Mouse (Mus musculus): ENCODE data around the gene Gm10309. TPM values are rescaled to one million over a fixed set of nuclear protein-coding genes. Genes with fewer than 3 reads are reported as not detected.

The Gm10309 gene
- total and polyA plus RNA-seq, 2 experiments from 2014 or later = 0.12 TPM; not detected in 1

DNA sequence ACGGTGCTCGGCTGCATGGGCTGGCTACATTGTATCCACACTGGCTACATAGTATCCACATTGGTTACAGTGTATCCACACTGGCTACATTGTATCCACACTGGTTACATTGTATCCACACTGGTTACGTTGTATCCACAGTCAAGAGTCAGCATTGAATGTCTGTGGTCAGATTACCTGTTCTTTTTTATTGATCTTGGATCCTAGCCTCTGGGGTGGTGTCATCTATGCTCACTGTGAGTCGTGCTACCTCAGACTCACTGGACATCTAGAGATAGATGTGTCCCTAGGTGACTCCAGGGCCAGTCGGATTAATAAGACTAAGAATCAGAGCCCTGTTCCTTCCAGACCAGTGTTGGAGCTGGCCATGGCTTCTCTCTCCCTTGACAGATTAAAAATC, 34.9 kb downstream of the Gm10309 start:
- H3K4me1 ChIP-seq (ENCODE audit: control insufficient read depth, insufficient read depth) = peaks cover 27% of the 10 kb centered on the region

DNA sequence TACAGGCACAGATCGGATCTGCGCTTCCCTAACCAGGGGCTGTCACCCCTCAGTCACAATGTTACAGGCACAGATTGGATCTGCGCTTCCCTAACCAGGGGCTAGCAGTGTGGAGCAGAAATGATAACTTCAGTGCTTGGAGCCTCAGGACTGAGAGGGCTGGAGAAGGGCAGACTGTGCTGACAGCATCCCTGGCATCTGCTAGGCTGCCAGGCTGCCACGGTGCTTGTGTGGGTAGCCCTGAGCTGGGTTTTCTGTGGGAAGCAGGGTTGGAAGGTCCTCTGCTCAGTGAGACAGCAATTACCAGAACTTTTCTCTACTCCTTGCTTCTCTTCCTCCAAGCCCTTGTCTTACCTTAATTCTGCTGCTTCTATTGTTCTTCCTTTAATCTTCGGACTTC, 37.1 kb downstream of the Gm10309 start:
- TF ChIP-seq EP300 (IDR thresholded peaks at IDR 0.05; ENCODE audit: low read depth) (no peak), CTCF (IDR thresholded peaks at IDR 0.05; ENCODE audit: low read depth) (no peak)
- no peaks in the 10 kb centered on the region for H3K36me3 ChIP-seq (replicated peaks; ENCODE audit: control insufficient read depth, insufficient read depth, low read length)
- no peak overlapping the region for H3K4me3 ChIP-seq (ENCODE audit: low read depth, low read length)
- H3K27me3 ChIP-seq (ENCODE audit: control insufficient read depth, insufficient read depth, low read length) = no peaks in the 10 kb centered on the region
- DNase-seq (ENCODE audit: low spot score) (no peak), ATAC-seq (ENCODE audit: insufficient read depth, low read depth) (no peak)
- H3K27ac ChIP-seq (ENCODE audit: low read depth) = peak overlapping the region; percentile 66
- H3K4me2 ChIP-seq (ENCODE audit: low read depth, low read length) = peak overlapping the region; percentile 39; the same call in 1 of the 2 replicates
- H3K9me3 ChIP-seq (replicated peaks; ENCODE audit: control insufficient read depth, low read length) = no peaks in the 10 kb centered on the region
- 48% methylated on average over 5 of the region's 5 CpGs for WGBS
- peaks cover 27% of the 10 kb centered on the region for H3K4me1 ChIP-seq (ENCODE audit: control insufficient read depth, insufficient read depth)
- H3K9ac ChIP-seq (replicated peaks; ENCODE audit: low read depth, low read length) = peak overlapping the region; percentile 9

More for the DNA sequence above, 34.9 kb downstream of the Gm10309 start:
- Histone ChIP-seq H3K9me3 (replicated peaks; ENCODE audit: control insufficient read depth, low read length) (no peaks in the 10 kb centered on the region), H3K4me3 (ENCODE audit: low read depth, low read length) (no peak overlapping the region), H3K27me3 (ENCODE audit: control insufficient read depth, insufficient read depth, low read length) (no peaks in the 10 kb centered on the region), H3K36me3 (replicated peaks; ENCODE audit: control insufficient read depth, insufficient read depth, low read length) (no peaks in the 10 kb centered on the region), H3K27ac (ENCODE audit: low read depth) (no peak overlapping the region), H3K4me2 (ENCODE audit: low read depth, low read length) (no peak overlapping the region), H3K9ac (replicated peaks; ENCODE audit: low read depth, low read length) (no peak overlapping the region)
- no peak for TF ChIP-seq CTCF (IDR thresholded peaks at IDR 0.05; ENCODE audit: low read depth)
- TF ChIP-seq EP300 (IDR thresholded peaks at IDR 0.05; ENCODE audit: low read depth) = no peak
- ATAC-seq (ENCODE audit: insufficient read depth, low read depth) = no peak
- 76% methylated on average over 5 of the region's 5 CpGs for WGBS
- no peak for DNase-seq (ENCODE audit: low spot score)

DNA sequence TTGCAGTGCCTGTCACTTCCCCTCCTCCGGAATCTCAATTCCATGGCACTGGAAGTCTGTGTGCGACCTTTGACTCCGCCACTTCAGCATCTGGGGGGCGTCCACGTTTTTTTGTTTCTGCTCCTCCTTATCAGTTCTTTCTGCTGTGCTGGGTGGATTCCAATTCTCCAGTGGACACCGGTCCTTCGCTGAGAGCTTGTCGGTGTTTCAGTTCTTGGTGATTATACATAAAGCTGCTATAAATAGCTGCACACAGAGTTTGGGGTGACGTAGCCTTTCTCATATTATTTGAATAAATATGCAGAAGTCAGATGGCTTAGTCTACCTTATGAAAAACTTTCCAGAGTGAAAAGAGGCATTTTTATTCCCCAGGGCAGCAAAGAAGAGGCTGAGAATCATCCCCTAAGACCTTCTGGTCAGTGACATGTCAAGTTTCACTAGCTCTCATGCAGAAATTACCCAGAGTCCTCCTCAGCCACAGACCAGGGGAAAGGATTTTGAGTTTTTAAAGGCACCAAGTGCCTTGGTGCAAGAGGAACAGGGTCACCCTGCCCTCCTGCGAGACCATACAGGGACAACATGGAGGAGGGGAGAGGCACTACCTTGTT, 37.6 kb downstream of the Gm10309 start:
- peak; percentile 79 for ATAC-seq (ENCODE audit: insufficient read depth, low read depth)

GRCm38 (mm10) chr17:86466871-86467270, 38.2 kb downstream of the Gm10309 start:
- peak overlapping the region; percentile 39 for H3K4me2 ChIP-seq (ENCODE audit: low read depth, low read length)
- H3K36me3 ChIP-seq (replicated peaks; ENCODE audit: control insufficient read depth, insufficient read depth, low read length) = no peaks in the 10 kb centered on the region
- no peak overlapping the region for H3K9ac ChIP-seq (replicated peaks; ENCODE audit: low read depth, low read length)
- peak overlapping the region; percentile 66 for H3K27ac ChIP-seq (ENCODE audit: low read depth)
- H3K27me3 ChIP-seq (ENCODE audit: control insufficient read depth, insufficient read depth, low read length) = no peaks in the 10 kb centered on the region
- H3K4me1 ChIP-seq (ENCODE audit: control insufficient read depth, insufficient read depth) = peaks cover 27% of the 10 kb centered on the region
- 7% methylated on average over 7 of the region's 7 CpGs for WGBS
- no peak for ATAC-seq (ENCODE audit: insufficient read depth, low read depth)
- H3K4me3 ChIP-seq (ENCODE audit: low read depth, low read length) = no peak overlapping the region
- TF ChIP-seq EP300 (IDR thresholded peaks at IDR 0.05; ENCODE audit: low read depth) (no peak), CTCF (IDR thresholded peaks at IDR 0.05; ENCODE audit: low read depth) (no peak)
- H3K9me3 ChIP-seq (replicated peaks; ENCODE audit: control insufficient read depth, low read length) = no peaks in the 10 kb centered on the region
- DNase-seq (ENCODE audit: low spot score) = no peak

More for the DNA sequence above, 37.6 kb downstream of the Gm10309 start:
- TF ChIP-seq EP300 (IDR thresholded peaks at IDR 0.05; ENCODE audit: low read depth) (no peak), CTCF (IDR thresholded peaks at IDR 0.05; ENCODE audit: low read depth) (no peak)
- H3K27me3 ChIP-seq (ENCODE audit: control insufficient read depth, insufficient read depth, low read length) = no peaks in the 10 kb centered on the region
- H3K9ac ChIP-seq (replicated peaks; ENCODE audit: low read depth, low read length) = peak overlapping the region; percentile 9; the same call in 1 of the 2 replicates
- DNase-seq (ENCODE audit: low spot score) = peak; percentile 77
- no peaks in the 10 kb centered on the region for H3K36me3 ChIP-seq (replicated peaks; ENCODE audit: control insufficient read depth, insufficient read depth, low read length)
- peaks cover 27% of the 10 kb centered on the region for H3K4me1 ChIP-seq (ENCODE audit: control insufficient read depth, insufficient read depth)
- WGBS = 7% methylated on average over 10 of the region's 10 CpGs
- no peaks in the 10 kb centered on the region for H3K9me3 ChIP-seq (replicated peaks; ENCODE audit: control insufficient read depth, low read length)
- peak overlapping the region; percentile 66 for H3K27ac ChIP-seq (ENCODE audit: low read depth)
- peak overlapping the region; percentile 39 for H3K4me2 ChIP-seq (ENCODE audit: low read depth, low read length)
- no peak overlapping the region for H3K4me3 ChIP-seq (ENCODE audit: low read depth, low read length)

DNA sequence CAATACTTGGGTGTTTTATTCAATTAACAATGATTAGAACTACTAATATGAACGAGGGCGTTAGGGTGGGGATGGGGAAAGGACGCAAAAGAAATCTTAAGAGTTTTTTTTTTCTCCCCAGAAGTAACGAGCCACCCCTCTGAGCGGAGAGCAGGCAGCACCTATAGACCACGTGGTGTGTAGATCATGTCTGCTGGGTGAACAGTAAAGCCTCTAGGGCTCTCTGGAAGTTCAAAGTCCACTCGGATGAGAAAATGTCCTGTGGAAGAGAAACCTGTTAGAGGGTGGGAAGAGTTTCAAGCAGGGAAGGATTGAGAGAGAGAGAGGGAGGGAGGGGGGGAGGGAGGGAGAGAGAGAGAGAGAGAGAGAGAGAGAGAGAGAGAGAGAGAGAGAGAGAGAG, 38.6 kb downstream of the Gm10309 start:
- H3K4me2 ChIP-seq (ENCODE audit: low read depth, low read length) = 0 out of 2 replicates have a peak overlapping the region, but pooled peaks have one; percentile 39
- TF ChIP-seq EP300 (IDR thresholded peaks at IDR 0.05; ENCODE audit: low read depth) (no peak), CTCF (IDR thresholded peaks at IDR 0.05; ENCODE audit: low read depth) (no peak)
- H3K4me3 ChIP-seq (ENCODE audit: low read depth, low read length) = no peak overlapping the region
- no peak overlapping the region for H3K27ac ChIP-seq (ENCODE audit: low read depth)
- H3K4me1 ChIP-seq (ENCODE audit: control insufficient read depth, insufficient read depth) = peaks cover 27% of the 10 kb centered on the region
- DNase-seq (ENCODE audit: low spot score) (no peak), ATAC-seq (ENCODE audit: insufficient read depth, low read depth) (no peak)
- H3K36me3 ChIP-seq (replicated peaks; ENCODE audit: control insufficient read depth, insufficient read depth, low read length) = no peaks in the 10 kb centered on the region
- H3K27me3 ChIP-seq (ENCODE audit: control insufficient read depth, insufficient read depth, low read length) = no peaks in the 10 kb centered on the region
- no peaks in the 10 kb centered on the region for H3K9me3 ChIP-seq (replicated peaks; ENCODE audit: control insufficient read depth, low read length)
- no peak overlapping the region for H3K9ac ChIP-seq (replicated peaks; ENCODE audit: low read depth, low read length)
- WGBS = 78% methylated on average over 7 of the region's 7 CpGs

- no peaks in the 10 kb centered on the region for H3K27me3 ChIP-seq (ENCODE audit: control insufficient read depth, insufficient read depth, low read length)
- H3K27ac ChIP-seq (ENCODE audit: low read depth) = no peak overlapping the region
- H3K4me3 ChIP-seq (ENCODE audit: low read depth, low read length) = no peak overlapping the region
- ATAC-seq (ENCODE audit: insufficient read depth, low read depth) (no peak), DNase-seq (ENCODE audit: low spot score) (no peak)
- H3K36me3 ChIP-seq (replicated peaks; ENCODE audit: control insufficient read depth, insufficient read depth, low read length) = no peaks in the 10 kb centered on the region
- H3K9ac ChIP-seq (replicated peaks; ENCODE audit: low read depth, low read length) = no peak overlapping the region
- 96% methylated on average over 13 of the region's 13 CpGs for WGBS
- H3K4me1 ChIP-seq (ENCODE audit: control insufficient read depth, insufficient read depth) = peaks cover 30% of the 10 kb centered on the region
- TF ChIP-seq EP300 (IDR thresholded peaks at IDR 0.05; ENCODE audit: low read depth) = no peak
- TF ChIP-seq CTCF (IDR thresholded peaks at IDR 0.05; ENCODE audit: low read depth) = no peak
- H3K9me3 ChIP-seq (replicated peaks; ENCODE audit: control insufficient read depth, low read length) = no peaks in the 10 kb centered on the region
- no peak overlapping the region for H3K4me2 ChIP-seq (ENCODE audit: low read depth, low read length)
Measured at GRCm38 (mm10) chr17:86465865-86466264, 39.2 kb downstream of the Gm10309 start.
